9 mouse cellular contexts compared by ENCODE assay signal in the genomic region with DNA sequence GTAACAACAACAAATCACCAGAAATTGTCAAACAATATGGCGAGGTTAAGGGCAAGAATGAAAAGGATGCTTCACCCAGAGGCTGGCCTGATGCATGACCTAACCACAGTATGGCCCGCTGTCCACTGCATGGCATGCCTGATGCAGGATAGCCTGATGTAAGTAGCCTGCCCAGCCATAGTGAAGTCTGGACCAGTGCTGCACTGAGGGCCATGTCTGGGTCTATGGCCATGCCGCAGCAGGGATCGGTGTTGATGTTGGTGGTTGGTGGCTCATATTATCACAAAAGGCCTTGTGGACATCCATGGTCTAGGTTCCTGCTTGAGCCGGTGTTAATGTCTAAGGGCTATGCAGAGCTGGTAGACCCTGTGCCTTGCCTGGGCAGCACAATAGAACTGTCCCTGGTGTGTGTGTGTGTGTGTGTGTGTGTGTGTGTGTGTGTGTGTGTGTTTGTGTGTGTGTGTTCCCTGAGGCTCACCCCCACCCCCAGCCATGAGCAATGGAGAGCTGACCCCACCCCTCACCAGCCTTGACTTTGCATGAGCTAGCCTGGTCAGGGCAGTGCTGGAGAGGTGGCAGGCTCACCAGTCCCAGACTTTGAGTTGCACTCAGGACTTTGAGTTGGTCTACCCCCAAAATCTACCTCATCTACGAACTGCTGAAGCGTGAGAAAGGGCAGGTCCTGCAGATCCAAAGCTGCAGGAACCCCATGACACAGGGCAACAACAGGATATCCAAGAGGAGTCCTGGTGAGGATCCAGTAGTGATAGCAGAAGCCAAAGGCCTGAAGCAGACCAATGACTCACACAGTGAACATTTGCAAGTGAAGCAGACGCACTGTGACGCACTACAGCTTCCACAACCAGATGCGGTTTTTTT. TPM values are rescaled to one million over a fixed set of nuclear protein-coding genes. Genes with fewer than 3 reads are reported as not detected.
DNase-seq lines count a peak whose midpoint lies in the region; ATAC-seq and TF ChIP-seq lines count a peak whose summit lies in the region.
"Had no signal": no experiment of that assay in that cellular context is flagged by ENCODE, and none has a peak within 500 bp of the region (broad histone marks: within the 10 kb centered on the region; RNA-seq: fewer than 3 reads in every experiment).

No protein-coding gene starts in this region.

- H3K4me2 ChIP-seq in lung, postnatal 0 days (replicated peaks; ENCODE audit: low read depth, low read length), result no peak overlapping the region
- no peak overlapping the region for H3K4me2 ChIP-seq in embryonic facial prominence, embryonic 15.5 days (replicated peaks)
- H3K4me2 ChIP-seq in midbrain, embryonic 15.5 days, result no peak overlapping the region
- H3K4me2 ChIP-seq: limb, embryonic 13.5 days had no signal

- H3K4me1 ChIP-seq in lung, postnatal 0 days (ENCODE audit: insufficient read depth, low read depth, low read length), result no peaks in the 10 kb centered on the region
- peaks cover 6% of the 10 kb centered on the region; the same call in 1 of the 2 replicates for H3K4me1 ChIP-seq in embryonic facial prominence, embryonic 15.5 days
- H3K4me1 ChIP-seq in midbrain, embryonic 15.5 days, result peaks cover 7% of the 10 kb centered on the region

- peak; percentile 59 for ATAC-seq in lung, postnatal 0 days
- ATAC-seq in embryonic facial prominence, embryonic 15.5 days (ENCODE audit: insufficient number of reproducible peaks, low FRiP score, low TSS enrichment, low read depth), result peak; percentile 22; the same call in 1 of the 2 replicates
- ATAC-seq in midbrain, embryonic 15.5 days (replicated peaks), result peak; percentile 41; the same call in 1 of the 2 replicates
- no peak for ATAC-seq in monocyte, adult 5-6 weeks (replicated peaks; ENCODE audit: insufficient number of reproducible peaks, low FRiP score, low TSS enrichment, poor library complexity, severe bottlenecking)

- WGBS in lung, postnatal 0 days, result 84% methylated on average over 10 of the region's 10 CpGs
- 77% methylated on average over 10 of the region's 10 CpGs for WGBS in embryonic facial prominence, embryonic 15.5 days
- 75% methylated on average over 10 of the region's 10 CpGs for WGBS in midbrain, embryonic 15.5 days

- no peaks in the 10 kb centered on the region for H3K36me3 ChIP-seq in lung, postnatal 0 days (ENCODE audit: insufficient read depth, low read length)
- H3K36me3 ChIP-seq in embryonic facial prominence, embryonic 15.5 days, result no peaks in the 10 kb centered on the region
- H3K36me3 ChIP-seq in midbrain, embryonic 15.5 days (replicated peaks), result no peaks in the 10 kb centered on the region
- H3K36me3 ChIP-seq: limb, embryonic 13.5 days had no signal

- no peaks in the 10 kb centered on the region for H3K9me3 ChIP-seq in lung, postnatal 0 days (ENCODE audit: low read length)
- H3K9me3 ChIP-seq in embryonic facial prominence, embryonic 15.5 days (replicated peaks), result no peaks in the 10 kb centered on the region
- H3K9me3 ChIP-seq in midbrain, embryonic 15.5 days, result no peaks in the 10 kb centered on the region
- H3K9me3 ChIP-seq: limb, embryonic 13.5 days had no signal

- H3K4me3 ChIP-seq in lung, postnatal 0 days (ENCODE audit: low read depth, low read length), result no peak overlapping the region
- no peak overlapping the region for H3K4me3 ChIP-seq in embryonic facial prominence, embryonic 15.5 days (replicated peaks)
- no peak overlapping the region for H3K4me3 ChIP-seq in midbrain, embryonic 15.5 days
- H3K4me3 ChIP-seq: limb, embryonic 13.5 days had no signal

- peak; percentile 60 for DNase-seq in lung, postnatal 0 days (ENCODE audit: low spot score)
- DNase-seq in lung, postnatal 25 days (ENCODE audit: low spot score), result no peak
- peak; percentile 34 to 51 for DNase-seq in heart, postnatal 14 days
- no peak for DNase-seq in left cerebral cortex, adult 11 months (ENCODE audit: low spot score)
- no peak for DNase-seq in kidney, adult 11 months

- H3K27ac ChIP-seq in lung, postnatal 0 days (ENCODE audit: low read length), result no peak overlapping the region
- 0 out of 2 replicates have a peak overlapping the region, but pooled peaks have one; percentile 2 for H3K27ac ChIP-seq in embryonic facial prominence, embryonic 15.5 days (replicated peaks)
- H3K27ac ChIP-seq in midbrain, embryonic 15.5 days, result no peak overlapping the region
- H3K27ac ChIP-seq: limb, embryonic 13.5 days had no signal

- TF ChIP-seq EP300 in lung, postnatal 0 days (IDR thresholded peaks at IDR 0.05), result no peak

- TF ChIP-seq CTCF in lung, postnatal 0 days (IDR thresholded peaks at IDR 0.05), result no peak

- intact Hi-C loops in heart, postnatal 14 days (cut with DNase I), result loop anchor here (1.0 to 5.0 kb wide), 3 partner anchors 132 to 320 kb away; no protein-coding TSS in a partner anchor

- H3K27me3 ChIP-seq in lung, postnatal 0 days (replicated peaks; ENCODE audit: insufficient read depth, low read length), result no peaks in the 10 kb centered on the region
- H3K27me3 ChIP-seq in embryonic facial prominence, embryonic 15.5 days, result no peaks in the 10 kb centered on the region; the same call in 1 of the 2 replicates
- no peaks in the 10 kb centered on the region for H3K27me3 ChIP-seq in midbrain, embryonic 15.5 days (replicated peaks)
- H3K27me3 ChIP-seq: limb, embryonic 13.5 days had no signal

- no peak overlapping the region for H3K9ac ChIP-seq in lung, postnatal 0 days (replicated peaks; ENCODE audit: low read depth)
- no peak overlapping the region for H3K9ac ChIP-seq in embryonic facial prominence, embryonic 15.5 days
- H3K9ac ChIP-seq in midbrain, embryonic 15.5 days, result no peak overlapping the region
- H3K9ac ChIP-seq: limb, embryonic 13.5 days had no signal

RNA-seq across cellular contexts. Expression of gene Cd2, which starts 7.0 kb away (rescaled TPM):
- polyA plus RNA-seq in lung, postnatal 0 days (2015; fragmentation: Nextera tagmentation; extraction: Ambion mirVana), result 1.2 and 2.2 TPM in 2 replicates
- polyA plus RNA-seq in embryonic facial prominence, embryonic 15.5 days (2015; fragmentation: Nextera tagmentation; extraction: Ambion mirVana), result 0.24 TPM in 1 of 2 replicates, not detected in the other
- total RNA-seq in heart, postnatal 14 days (2021), result 1 to 10 TPM in 1 of 2 experiments, under 1 TPM in 1; 0.65 to 3.2 TPM
- polyA plus RNA-seq in midbrain, embryonic 15.5 days (2015; fragmentation: Nextera tagmentation; extraction: Ambion mirVana), result 0.26 TPM in 1 of 2 replicates, not detected in the other
- total RNA-seq in monocyte, adult 5-6 weeks (2017), result 271 to 498 TPM (median 274 TPM) in 3 replicates
- polyA plus RNA-seq: limb, embryonic 13.5 days had no signal

Comparison
In these comparisons a context has a peak if more than half of its experiments do, and no peak if none do; other contexts are left out.
1. DNase-seq: peak in lung, postnatal 0 days (single experiment) and heart, postnatal 14 days (2 of 2); none in lung, postnatal 25 days (single experiment), left cerebral cortex, adult 11 months (single experiment) and kidney, adult 11 months (single experiment).